Mouse (Mus musculus) fat pad, adult 2 months (tissue): ENCODE results near the gene Zfp184.
"Not testable (repeated sequence)": the region's sequence is repeated elsewhere in the genome, so short reads cannot be mapped to it uniquely, and the experiment has no call there.

Experiments
- DNase-seq: peaks from one replicate; pipeline ENCODE4 v3.0.0-alpha.2; 2011; ENCODE audit warnings: low read depth, low spot score; ENCODE audit errors: extremely low read depth

Zfp184 gene

DNA sequence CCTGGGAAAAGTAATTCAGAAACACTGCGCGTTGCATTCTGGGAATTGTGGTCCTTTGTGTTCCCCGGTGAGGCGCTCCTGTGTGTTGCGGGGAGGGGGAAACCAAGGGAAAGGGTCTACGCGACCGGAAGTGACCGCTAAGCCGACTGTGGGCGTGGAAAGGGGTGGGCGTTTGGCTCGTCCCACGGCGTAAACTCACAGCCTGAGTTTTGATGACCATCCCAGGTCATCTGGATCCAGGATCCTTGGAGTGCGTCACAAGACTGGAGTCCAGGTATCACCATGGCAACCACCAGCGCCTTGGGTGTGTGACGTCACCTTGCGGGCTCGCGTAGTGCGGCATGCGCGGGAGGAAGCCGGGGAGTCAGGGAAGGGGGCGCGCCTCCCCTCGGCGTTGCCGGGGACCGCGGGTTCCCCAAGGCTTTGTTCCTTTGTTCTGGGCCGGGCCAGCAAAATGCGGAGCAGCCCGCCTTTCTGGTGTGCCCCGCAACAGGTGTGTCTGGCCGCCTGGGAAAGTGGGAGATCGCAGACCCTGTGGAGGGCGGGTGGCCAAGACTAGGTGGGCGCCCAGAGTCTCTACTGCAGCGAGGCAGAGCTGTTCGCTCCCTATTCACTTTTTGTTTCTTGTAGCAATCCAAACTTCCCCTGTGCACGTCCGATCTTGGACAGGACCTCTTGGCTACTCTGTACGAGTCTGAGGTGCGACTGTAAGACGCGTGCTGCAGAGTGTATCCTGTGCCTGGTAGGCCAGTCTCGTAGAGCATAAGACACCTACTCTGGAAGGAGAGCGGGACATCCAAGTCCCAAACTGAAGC is at the start of gene Zfp184:
Gene Zfp184 (plus strand): TSS at position 169 of the 815 bp plus-strand sequence.
- no peak for DNase-seq

DNA sequence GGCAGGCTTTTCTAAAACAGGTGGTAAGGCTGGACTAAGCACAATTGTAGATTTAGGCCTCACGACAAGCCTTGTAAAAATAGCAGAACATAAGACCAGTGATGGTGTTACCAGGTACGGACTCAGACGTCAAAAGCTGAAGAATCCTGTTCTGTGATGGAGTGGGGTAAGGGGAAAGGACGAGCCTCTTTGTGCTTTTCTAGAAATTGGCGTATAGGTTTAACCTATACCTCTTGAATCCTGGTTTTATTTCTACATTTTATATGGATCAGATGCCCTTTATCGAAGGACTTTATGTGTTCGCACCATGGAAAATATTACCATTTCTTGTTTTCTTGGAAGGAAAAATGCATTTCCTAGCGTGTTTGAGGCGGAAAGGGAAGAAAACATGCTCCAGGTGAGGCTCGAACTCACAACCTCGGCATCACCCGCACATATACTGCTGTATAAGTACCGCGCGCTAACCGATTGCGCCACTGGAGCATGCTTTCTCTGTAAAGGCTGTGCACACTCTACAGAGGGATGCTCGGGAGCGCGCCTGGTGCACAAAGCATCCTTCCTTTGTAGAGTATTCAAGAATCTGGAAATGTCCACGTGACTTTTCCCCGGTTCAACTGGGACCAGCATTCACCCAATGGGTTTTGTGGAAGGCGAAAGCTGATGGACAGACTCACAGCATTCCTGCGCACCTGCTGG is 48.2 kb upstream of the Zfp184 start:
- no peak for DNase-seq

DNA sequence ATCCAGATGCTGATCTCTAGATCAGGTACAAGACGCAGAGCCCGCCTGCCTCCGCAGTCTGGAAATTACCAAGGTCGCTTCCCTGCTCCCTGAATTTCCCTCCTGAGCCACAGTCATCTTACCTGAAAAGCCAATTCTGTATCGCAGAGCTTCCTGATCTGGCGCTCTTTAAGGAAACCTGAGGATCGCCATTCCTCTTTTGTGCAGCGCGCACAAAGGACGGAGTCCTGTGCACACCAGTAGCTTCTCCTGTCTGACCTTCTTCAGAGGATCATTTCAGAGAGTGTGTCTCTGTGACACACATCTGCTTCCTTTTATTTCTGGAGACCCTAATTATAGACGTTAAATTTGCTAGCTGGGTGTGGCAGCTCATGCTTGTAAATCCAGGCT is 47.7 kb upstream of the Zfp184 start:
- no peak for DNase-seq

DNA sequence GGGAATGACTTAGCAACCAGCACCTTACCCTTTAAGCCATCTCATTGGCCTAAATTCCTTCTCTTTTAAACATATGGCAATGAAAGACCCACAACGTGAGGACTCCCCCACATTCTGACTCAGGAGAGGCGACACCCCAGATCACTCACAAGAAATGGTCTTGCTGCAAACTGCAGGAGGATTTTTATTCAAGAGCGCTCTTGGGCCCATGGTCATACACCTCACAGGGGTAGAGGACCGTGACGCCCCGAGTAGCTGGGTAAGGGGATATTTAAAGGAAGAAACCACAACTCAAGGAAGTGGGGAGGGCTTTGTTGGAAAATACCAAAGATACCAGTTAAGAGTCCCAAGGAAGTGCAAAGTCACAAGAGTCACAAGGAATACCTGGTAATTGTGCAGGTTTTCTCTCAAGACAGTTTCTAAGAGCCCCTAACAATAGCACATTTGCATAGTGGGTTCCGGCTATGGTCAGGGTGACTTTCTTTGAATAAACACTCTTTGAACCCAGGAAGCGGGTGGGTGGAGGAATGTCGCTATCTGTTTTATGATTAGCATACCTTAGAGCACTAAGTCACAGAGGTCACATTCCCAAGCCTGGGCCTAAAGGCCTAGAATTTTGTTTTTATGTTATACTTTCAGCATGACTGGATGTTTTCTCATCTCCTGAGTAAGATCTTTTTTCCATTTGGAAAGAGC is 43.9 kb upstream of the Zfp184 start:
- DNase-seq: not testable (repeated sequence)

DNA sequence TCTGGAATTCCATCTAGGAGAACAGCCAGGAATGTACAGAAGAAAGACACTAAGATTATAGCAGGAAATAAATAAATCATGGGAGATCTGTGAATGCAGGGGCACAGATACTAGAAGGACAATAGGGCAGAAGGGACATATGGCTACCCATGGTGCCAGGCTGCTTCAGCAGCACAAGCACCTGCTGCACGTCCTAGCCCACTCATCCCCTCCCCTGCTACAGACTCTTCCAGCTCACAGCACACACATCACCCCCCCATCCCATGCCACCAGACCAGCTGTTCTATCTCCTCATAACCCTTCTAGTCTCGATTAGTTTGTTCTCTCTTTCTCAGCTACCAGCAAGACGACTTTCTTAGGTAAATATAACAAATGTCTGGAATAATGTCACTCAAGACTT is 41.4 kb upstream of the Zfp184 start:
- DNase-seq: no peak

DNA sequence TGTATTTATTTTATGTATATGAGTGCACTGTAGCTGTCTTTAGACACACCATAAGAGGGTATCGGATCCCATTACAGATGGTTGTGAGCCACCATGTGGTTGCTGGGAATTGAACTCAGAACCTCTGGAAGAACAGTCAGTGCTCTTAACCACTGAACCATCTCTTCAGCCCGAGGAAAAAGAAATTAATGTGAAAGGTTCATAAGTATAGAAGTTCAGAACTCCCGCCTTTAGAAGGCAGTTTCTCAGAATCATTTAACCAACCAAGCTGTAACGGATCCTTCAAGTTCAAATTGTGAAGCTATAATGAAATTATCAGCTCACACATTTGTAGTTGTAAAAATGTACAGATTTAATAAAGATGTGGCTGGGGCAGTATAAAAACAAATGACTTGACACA is 40.8 kb upstream of the Zfp184 start:
- DNase-seq: not testable (repeated sequence)

DNA sequence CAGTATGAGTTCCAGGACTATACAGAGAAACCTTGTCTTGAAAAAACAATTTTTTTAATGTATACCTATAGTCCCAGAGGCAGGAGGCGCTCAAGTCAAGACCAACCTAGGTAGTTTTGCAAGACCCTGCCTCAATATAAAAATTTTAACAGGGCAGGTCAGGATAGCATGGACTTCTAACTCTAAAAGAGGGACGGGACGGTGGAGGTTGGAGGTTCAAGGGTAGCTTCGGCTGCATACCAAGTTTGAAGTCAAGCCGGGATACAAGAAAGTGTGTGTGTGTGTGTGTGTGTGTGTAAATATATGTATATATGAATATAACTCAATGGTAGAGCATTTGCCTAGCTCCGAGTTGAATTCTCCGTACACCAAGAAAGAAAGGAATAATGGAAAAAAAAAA is 38.6 kb upstream of the Zfp184 start:
- no peak for DNase-seq

DNA sequence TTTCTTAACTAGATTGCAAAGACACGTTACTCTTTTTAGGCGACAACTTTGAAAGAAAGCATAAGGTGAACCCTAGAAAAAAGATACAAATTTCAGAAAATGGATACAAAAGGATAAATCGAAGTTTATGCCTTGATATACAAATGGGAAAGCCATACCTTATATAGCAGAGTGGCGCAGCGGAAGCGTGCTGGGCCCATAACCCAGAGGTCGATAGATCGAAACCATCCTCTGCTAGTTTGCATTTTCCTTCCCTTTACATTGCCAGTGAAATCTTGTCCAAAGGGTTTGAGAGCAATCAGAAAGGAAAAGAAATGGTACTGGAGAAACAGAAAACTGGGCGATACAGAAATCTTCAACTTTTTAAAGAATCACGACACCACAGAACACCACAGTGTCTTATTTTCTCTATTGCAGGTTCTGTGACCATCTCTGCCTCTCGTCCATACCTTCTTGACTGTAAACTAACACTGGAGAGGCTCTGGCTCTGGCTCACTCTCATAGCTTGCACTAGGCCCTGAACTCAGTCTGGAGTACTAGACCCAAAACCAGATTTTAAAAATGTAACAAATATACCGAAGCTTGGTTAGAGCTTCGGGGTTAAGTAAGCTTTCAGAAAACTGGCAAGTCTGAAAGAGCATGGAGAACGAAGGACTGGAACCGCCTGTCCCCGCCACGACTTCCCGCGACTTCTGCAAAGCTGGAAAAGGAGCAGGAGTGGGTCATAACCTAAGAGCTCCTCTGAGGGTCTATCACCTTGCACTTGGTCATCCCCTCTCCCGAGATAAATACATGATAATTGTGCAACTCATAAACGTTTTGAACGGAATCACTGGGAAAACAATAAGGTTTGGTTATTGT is 37.7 kb upstream of the Zfp184 start:
- no peak for DNase-seq

DNA sequence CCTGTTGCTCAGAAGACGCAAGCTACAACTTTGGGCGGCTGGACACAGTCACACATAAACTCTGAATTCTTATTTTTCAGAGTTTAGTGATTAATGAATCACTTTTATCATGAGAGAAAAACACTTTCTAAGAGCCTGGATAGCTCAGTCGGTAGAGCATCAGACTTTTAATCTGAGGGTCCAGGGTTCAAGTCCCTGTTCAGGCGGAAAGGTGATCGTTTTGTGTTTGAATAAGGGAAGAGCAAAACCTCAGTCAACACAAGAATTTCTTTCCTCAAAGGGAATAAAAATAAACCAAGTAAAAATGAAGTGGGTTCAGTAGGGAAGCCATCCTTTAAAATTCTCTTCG is 37.1 kb upstream of the Zfp184 start:
- not testable (repeated sequence) for DNase-seq

DNA sequence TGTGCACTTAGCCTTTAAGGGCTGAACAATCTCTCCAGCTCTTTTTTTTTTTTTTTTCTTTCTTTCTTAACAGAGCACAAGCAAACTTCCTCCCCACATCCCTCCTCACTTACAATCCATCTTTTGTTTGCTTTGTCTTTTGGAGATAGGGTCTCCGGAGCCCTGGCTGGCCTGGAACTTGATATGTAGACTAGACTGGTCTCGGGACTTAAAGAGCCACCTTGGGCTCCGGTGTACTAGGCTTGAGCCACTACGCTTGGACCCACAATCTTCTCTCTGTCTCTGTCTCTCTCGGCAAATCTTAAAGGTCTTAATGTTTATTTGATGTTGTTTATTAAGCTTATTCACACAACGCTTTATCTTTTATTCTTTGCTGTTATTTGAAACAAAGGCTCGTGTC is 34.2 kb upstream of the Zfp184 start:
- DNase-seq: no peak

DNA sequence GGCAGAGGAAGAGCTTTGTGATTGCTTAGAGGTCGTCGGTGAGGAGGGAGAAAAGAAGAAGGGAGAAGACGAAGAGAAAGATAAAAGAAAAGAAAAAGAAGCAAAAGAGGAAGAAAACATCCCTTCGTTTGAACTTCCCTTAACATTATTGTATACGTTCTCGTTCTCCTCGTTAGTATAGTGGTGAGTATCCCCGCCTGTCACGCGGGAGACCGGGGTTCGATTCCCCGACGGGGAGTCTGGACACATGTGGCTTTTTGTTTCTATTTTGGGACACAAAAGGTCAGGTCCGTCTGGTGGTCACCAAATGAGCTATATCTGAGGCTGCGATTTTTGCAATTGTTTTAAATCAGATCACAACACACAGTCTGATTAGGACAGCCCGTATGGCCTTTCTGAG is 33.7 kb upstream of the Zfp184 start:
- no peak for DNase-seq

DNA sequence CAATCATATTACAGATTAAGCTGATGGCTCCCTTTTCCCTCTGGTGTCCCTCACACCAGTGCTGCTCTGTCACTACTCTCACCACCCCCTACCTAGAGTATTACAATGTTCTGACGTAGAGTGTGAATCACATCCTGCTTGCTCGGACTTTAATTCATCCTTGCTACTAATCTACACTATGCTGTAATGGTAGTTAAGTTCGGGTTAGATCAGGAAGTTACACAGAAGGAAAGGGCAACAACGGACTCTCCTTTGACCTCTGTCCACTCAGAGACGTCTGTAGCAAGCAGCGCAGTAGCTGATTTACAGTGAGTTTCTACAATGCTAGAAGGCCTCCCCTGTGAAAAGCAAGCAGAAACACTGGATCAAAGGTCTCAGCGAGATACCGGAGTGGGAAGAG is 31.0 kb upstream of the Zfp184 start:
- DNase-seq: no peak

DNA sequence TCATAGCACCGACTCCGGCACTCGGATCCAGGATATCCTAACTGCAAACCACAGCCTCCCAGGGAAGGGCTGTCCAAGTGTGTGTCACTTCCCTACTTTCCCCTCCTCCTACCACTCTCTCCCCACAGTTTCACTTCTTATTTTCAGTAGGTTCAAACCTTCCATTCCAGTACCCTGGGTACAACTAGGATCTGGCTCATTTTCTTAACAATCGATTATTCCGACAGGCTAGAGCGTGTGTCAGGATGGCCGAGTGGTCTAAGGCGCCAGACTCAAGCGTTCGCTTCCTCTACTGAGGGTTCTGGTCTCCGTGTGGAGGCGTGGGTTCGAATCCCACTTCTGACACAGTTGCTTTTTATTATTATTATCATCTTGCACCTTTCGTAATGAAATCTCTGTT is 30.3 kb upstream of the Zfp184 start:
- DNase-seq: no peak

DNA sequence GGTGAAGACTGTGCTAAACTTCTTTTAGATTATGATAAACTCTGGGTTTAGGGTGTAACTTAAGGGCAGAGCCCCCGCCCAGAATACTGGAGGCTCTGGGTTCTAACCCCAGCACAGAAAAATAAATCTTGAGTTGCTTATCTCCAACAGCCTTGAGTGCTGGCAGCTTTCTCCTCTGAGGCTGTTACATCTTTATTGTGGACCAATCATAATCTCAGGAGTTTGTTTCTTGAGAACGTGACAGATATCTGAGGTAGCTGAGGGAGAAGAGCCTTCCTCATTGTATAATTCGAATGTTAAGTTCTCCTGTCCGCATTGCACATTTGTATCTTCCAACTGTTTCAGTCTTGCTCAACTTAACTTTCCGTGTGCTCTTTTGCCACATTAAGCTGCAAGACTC is 29.4 kb upstream of the Zfp184 start:
- no peak for DNase-seq

DNA sequence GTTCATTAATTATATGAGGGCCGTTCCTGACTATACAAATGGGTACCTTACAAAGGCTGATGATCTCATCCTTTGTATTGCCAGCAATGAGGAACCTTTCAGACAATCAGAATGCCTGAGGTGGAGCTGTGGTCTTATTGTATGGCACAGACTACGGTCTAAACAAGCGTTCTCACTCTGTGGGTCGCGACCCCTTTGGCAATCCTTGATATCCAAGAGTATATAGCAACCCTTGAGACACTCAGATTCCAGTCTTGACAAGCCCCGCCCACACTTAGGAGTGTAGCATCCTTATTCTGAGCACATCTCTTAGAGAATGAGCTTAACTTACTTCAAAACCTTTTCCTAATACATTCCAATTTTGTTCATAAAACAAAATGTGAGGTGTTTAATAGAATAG is 28.8 kb upstream of the Zfp184 start:
- no peak for DNase-seq

DNA sequence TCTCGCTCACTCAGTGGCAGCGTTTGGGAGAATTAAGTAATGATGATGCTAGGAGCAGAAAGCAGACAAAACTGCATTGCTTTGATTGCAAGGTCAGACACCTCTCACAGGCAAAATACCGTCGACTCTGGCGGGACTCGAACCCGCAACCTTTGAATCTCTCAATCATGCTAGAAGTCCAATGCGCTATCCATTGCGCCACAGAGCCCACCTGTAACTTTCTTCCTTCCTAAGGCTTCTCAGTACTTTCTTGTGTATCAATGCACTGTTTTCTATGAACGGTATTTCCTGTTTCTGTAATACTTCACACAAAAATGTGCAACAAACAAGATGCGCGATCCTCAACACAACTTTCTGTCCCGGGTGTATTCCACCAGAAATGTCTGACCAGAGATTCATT is 27.9 kb upstream of the Zfp184 start:
- DNase-seq: no peak

DNA sequence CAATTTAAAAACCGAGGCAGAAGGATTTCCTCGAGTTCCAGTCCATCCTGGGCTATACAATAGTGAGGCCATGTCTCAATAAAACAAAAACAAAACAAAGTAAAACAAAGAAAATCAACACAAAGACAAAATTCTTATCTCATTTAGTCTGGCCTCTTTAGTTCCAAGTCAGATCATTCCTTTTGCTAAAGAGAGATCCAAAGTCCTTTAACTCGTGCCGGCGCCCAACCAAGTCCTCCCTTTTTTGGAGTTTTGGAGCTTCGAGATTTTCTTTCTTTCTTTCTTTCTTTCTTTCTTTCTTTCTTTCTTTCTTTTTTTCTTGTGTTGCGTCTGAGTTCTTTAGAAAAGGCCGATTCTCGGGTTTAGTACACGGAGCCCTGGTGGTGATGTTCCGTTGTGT is 27.4 kb upstream of the Zfp184 start:
- no peak for DNase-seq

DNA sequence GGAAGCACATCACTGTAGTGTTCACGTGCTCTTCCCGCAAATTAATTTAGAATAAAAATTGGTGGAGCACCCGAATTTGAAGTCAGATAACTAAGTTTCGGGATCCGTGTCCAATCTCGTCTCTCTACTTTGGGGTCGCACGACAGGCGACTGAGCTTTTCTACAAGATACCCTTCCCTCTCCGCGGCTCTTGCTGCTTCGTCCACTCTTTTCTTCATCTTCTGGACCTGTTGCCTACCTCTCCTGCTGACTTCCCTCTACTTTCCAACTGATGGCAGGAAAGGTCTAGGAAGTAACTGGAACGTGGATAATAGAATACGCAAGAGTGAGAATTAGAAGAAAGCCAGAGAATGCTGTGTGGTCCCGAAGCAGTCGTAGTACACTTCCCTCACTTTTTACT is 26.9 kb upstream of the Zfp184 start:
- DNase-seq: no peak

DNA sequence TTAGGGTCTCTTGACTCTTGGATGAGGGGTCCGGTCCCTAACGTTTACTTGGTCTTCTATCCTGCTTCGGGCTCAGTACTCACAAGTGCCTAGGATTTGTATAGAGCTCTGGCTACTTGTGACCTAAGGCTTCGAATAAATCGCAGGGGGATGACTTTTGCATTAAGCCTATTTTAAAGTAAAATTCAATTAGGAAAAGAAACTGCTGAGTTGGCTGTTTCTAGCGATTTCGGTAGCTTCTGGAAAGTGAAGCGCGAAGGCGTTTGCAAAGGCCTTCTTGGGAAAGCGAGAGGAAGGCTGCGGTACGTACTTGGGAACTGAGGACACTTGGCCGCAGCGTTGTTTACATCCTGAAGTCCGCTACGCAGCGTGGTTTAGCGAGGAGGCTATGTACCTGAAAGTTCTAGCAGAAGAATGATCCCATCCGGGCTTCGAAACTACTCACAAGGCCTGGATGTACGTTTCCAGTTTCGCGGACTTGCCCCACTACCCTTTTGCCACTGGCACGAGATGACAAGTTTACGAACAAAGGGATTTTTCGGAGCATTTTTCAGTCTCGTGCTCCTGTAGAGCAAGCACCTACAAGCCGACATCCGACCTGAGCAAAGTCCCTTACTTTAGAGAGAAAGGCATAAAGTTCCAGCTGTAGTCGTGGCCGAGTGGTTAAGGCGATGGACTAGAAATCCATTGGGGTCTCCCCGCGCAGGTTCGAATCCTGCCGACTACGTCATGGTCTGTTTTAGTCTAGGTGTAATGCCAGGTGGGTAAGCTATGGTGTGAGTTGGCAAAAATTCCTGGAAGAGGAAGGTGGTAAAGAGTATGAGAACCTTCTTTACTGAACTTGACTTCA is 26.1 kb upstream of the Zfp184 start:
- no peak for DNase-seq

DNA sequence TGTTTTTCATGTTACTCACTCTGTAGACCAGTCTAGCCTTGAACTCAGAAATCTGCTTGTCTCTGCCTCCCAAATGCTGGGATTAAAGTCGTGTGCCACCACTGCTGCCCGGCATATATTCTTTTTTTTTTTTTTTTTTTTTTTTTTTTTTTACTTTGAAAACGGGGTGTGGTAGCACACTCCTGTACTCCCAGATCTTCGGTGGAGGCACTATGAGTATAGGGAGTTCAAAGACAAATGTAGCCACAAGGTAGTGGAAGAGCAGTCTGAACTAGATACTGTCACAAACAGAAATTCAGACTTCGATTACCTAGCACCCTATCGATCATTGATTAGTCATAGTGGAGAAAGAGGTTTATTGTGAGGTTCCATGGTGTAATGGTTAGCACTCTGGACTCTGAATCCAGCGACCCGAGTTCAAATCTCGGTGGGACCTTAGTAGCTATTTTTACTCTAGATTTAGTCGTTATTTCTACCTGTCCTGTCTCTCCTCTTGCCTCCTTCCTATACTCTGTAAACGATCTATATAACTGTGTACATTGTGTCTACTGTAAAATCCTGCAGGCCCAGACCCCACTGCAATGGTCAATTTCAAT is 25.0 kb upstream of the Zfp184 start:
- no peak for DNase-seq
